Mouse (Mus musculus): ENCODE data around the gene Slit3. TPM values are rescaled to one million over a fixed set of nuclear protein-coding genes. Genes with fewer than 3 reads are reported as not detected.

The Slit3 gene
- polyA plus RNA-seq, 1 experiment = 6.4 TPM

DNA sequence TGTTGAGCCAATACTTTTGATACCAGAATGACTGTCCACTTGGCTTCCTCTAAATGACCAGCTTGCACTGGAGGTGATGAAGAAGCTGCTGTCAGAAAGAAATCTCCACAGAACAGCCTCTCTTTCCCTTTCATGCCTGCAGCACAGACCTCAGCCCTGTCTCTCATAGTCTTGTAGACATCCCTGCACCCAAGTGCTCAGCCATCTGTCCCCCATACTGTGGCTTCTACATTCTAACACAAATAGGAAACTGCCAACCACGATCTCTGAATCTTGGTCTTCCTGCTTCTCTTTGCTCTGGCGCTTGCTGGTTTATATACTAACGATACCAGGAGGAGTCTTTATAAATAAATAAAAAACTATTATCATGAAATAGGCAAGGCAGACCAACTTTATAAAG is 184.9 kb downstream of the Slit3 start:
- Histone ChIP-seq H3K36me3 (ENCODE audit: control insufficient read depth, insufficient read depth, low read length) (no peaks in the 10 kb centered on the region), H3K27ac (ENCODE audit: control insufficient read depth, insufficient read depth, low read length) (no peak overlapping the region), H3K4me1 (replicated peaks; ENCODE audit: control insufficient read depth, insufficient read depth, low read length) (peaks cover 6% of the 10 kb centered on the region), H3K27me3 (ENCODE audit: control insufficient read depth, insufficient read depth, low read length) (no peaks in the 10 kb centered on the region), H3K4me3 (ENCODE audit: control insufficient read depth, insufficient read depth, low read length) (no peak overlapping the region)
- no peak for DNase-seq
- WGBS = 47% methylated on average over 3 of the region's 3 CpGs
- TF ChIP-seq POLR2A (IDR thresholded peaks at IDR 0.05; ENCODE audit: control insufficient read depth, extremely low read depth, insufficient read depth, low read length, poor library complexity) (no peak), CTCF (IDR thresholded peaks at IDR 0.05; ENCODE audit: borderline replicate concordance, control insufficient read depth, extremely low read depth, insufficient read depth, low read length, poor library complexity) (no peak)

DNA sequence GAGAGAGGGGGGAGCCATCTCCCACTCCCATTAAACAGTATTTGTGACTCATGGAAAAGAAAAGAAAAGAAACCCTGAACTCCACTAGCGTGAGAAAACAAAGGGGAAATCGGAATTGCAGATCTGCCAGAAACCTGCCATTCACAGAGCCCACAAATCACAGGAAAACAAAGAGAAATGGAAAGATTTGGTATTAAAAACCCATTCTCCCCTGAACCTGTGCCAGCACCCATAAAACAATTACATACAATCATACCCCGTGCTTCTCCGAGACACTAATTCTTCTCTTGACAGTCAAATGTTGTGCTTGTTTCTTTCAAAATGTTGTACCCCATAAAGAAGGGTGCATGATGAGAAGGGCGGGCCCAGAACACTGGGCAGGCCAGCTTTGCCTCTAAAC is 185.9 kb downstream of the Slit3 start:
- Histone ChIP-seq H3K4me1 (replicated peaks; ENCODE audit: control insufficient read depth, insufficient read depth, low read length) (peaks cover 6% of the 10 kb centered on the region), H3K27ac (ENCODE audit: control insufficient read depth, insufficient read depth, low read length) (no peak overlapping the region), H3K36me3 (ENCODE audit: control insufficient read depth, insufficient read depth, low read length) (no peaks in the 10 kb centered on the region), H3K27me3 (ENCODE audit: control insufficient read depth, insufficient read depth, low read length) (no peaks in the 10 kb centered on the region), H3K4me3 (ENCODE audit: control insufficient read depth, insufficient read depth, low read length) (no peak overlapping the region)
- 89% methylated on average over 5 of the region's 5 CpGs for WGBS
- no peak for TF ChIP-seq CTCF (IDR thresholded peaks at IDR 0.05; ENCODE audit: borderline replicate concordance, control insufficient read depth, extremely low read depth, insufficient read depth, low read length, poor library complexity)
- TF ChIP-seq POLR2A (IDR thresholded peaks at IDR 0.05; ENCODE audit: control insufficient read depth, extremely low read depth, insufficient read depth, low read length, poor library complexity) = no peak
- no peak for DNase-seq

GRCm38 (mm10) chr11:35307992-35308391 is 187.0 kb downstream of the Slit3 start:
- TF ChIP-seq CTCF (IDR thresholded peaks at IDR 0.05; ENCODE audit: borderline replicate concordance, control insufficient read depth, extremely low read depth, insufficient read depth, low read length, poor library complexity) = no peak
- TF ChIP-seq POLR2A (IDR thresholded peaks at IDR 0.05; ENCODE audit: control insufficient read depth, extremely low read depth, insufficient read depth, low read length, poor library complexity) = no peak
- Histone ChIP-seq H3K27ac (ENCODE audit: control insufficient read depth, insufficient read depth, low read length) (no peak overlapping the region), H3K36me3 (ENCODE audit: control insufficient read depth, insufficient read depth, low read length) (no peaks in the 10 kb centered on the region), H3K4me3 (ENCODE audit: control insufficient read depth, insufficient read depth, low read length) (no peak overlapping the region), H3K4me1 (replicated peaks; ENCODE audit: control insufficient read depth, insufficient read depth, low read length) (peaks cover 6% of the 10 kb centered on the region), H3K27me3 (ENCODE audit: control insufficient read depth, insufficient read depth, low read length) (no peaks in the 10 kb centered on the region)
- 91% methylated on average over 4 of the region's 4 CpGs for WGBS
- DNase-seq = no peak

- DNase-seq = no peak
- H3K27me3 ChIP-seq (ENCODE audit: control insufficient read depth, insufficient read depth, low read length) = no peaks in the 10 kb centered on the region
- no peaks in the 10 kb centered on the region for H3K36me3 ChIP-seq (ENCODE audit: control insufficient read depth, insufficient read depth, low read length)
- 69% methylated on average over 5 of the region's 5 CpGs for WGBS
- no peaks in the 10 kb centered on the region for H3K4me1 ChIP-seq (replicated peaks; ENCODE audit: control insufficient read depth, insufficient read depth, low read length)
- no peak overlapping the region for H3K27ac ChIP-seq (ENCODE audit: control insufficient read depth, insufficient read depth, low read length)
- no peak for TF ChIP-seq CTCF (IDR thresholded peaks at IDR 0.05; ENCODE audit: borderline replicate concordance, control insufficient read depth, extremely low read depth, insufficient read depth, low read length, poor library complexity)
- TF ChIP-seq POLR2A (IDR thresholded peaks at IDR 0.05; ENCODE audit: control insufficient read depth, extremely low read depth, insufficient read depth, low read length, poor library complexity) = no peak
- no peak overlapping the region for H3K4me3 ChIP-seq (ENCODE audit: control insufficient read depth, insufficient read depth, low read length)
Measured at GRCm38 (mm10) chr11:35315449-35316028, 194.5 kb downstream of the Slit3 start.

DNA sequence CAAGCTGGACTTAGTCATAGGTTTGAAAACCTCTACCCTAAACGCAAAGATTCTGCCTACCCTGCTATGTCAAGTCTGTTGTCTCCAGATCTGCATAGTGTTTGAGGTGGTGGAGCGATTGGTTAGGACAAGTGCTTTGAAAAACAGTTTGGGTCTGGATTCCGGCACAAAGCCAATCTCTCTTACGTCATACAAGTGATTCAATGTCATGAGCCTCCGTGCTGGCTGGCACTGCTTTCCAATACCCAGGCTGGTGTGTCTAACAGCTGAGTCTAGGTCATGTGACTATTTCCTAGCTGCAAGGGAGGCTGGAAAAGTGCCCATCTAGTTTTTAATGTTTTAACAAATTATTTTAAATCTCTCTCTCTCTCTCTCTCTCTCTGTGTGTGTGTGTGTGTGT is 196.2 kb downstream of the Slit3 start:
- Histone ChIP-seq H3K36me3 (ENCODE audit: control insufficient read depth, insufficient read depth, low read length) (no peaks in the 10 kb centered on the region), H3K27ac (ENCODE audit: control insufficient read depth, insufficient read depth, low read length) (no peak overlapping the region), H3K27me3 (ENCODE audit: control insufficient read depth, insufficient read depth, low read length) (no peaks in the 10 kb centered on the region), H3K4me1 (replicated peaks; ENCODE audit: control insufficient read depth, insufficient read depth, low read length) (peaks cover 3% of the 10 kb centered on the region; the same call in 1 of the 2 replicates), H3K4me3 (ENCODE audit: control insufficient read depth, insufficient read depth, low read length) (no peak overlapping the region)
- TF ChIP-seq POLR2A (IDR thresholded peaks at IDR 0.05; ENCODE audit: control insufficient read depth, extremely low read depth, insufficient read depth, low read length, poor library complexity) (no peak), CTCF (IDR thresholded peaks at IDR 0.05; ENCODE audit: borderline replicate concordance, control insufficient read depth, extremely low read depth, insufficient read depth, low read length, poor library complexity) (no peak)
- WGBS = 93% methylated on average over 5 of the region's 5 CpGs
- no peak for DNase-seq

GRCm38 (mm10) chr11:35317775-35318432 is 196.9 kb downstream of the Slit3 start:
- H3K27ac ChIP-seq (ENCODE audit: control insufficient read depth, insufficient read depth, low read length) = no peak overlapping the region
- no peak for DNase-seq
- H3K27me3 ChIP-seq (ENCODE audit: control insufficient read depth, insufficient read depth, low read length) = no peaks in the 10 kb centered on the region
- TF ChIP-seq CTCF (IDR thresholded peaks at IDR 0.05; ENCODE audit: borderline replicate concordance, control insufficient read depth, extremely low read depth, insufficient read depth, low read length, poor library complexity) (no peak), POLR2A (IDR thresholded peaks at IDR 0.05; ENCODE audit: control insufficient read depth, extremely low read depth, insufficient read depth, low read length, poor library complexity) (no peak)
- 90% methylated on average over 7 of the region's 7 CpGs for WGBS
- no peaks in the 10 kb centered on the region for H3K36me3 ChIP-seq (ENCODE audit: control insufficient read depth, insufficient read depth, low read length)
- peaks cover 3% of the 10 kb centered on the region; the same call in 1 of the 2 replicates for H3K4me1 ChIP-seq (replicated peaks; ENCODE audit: control insufficient read depth, insufficient read depth, low read length)
- H3K4me3 ChIP-seq (ENCODE audit: control insufficient read depth, insufficient read depth, low read length) = no peak overlapping the region

Data from thymus, adult 2 months (tissue).